Mouse (Mus musculus) testis, adult 2 months (tissue): ENCODE measurements around the gene Wdr34. TPM values are rescaled to one million over a fixed set of nuclear protein-coding genes. Genes with fewer than 3 reads are reported as not detected.

Experiments
- H3K27ac ChIP-seq: fragments of 200-500 bp; 2 replicates; pipeline ENCODE4 v1.5.1; 2012; ENCODE audit warnings: low read depth, low read length; ENCODE audit not compliant: control insufficient read depth, insufficient read depth
- H3K27me3 ChIP-seq: fragments of 200-500 bp; 2 replicates; pipeline ENCODE4 v1.6.1; 2012; ENCODE audit warnings: mild to moderate bottlenecking, low read length, moderate library complexity; ENCODE audit not compliant: control insufficient read depth, insufficient read depth
- H3K36me3 ChIP-seq: fragments of 200-500 bp; 2 replicates; pipeline ENCODE4 v1.6.1; 2012; ENCODE audit warnings: mild to moderate bottlenecking, low read length; ENCODE audit not compliant: control insufficient read depth, insufficient read depth
- H3K4me1 ChIP-seq: fragments of 200-500 bp; 2 replicates; pipeline ENCODE4 v1.6.1; 2012; ENCODE audit warnings: low read length; ENCODE audit not compliant: control insufficient read depth, insufficient read depth
- H3K4me3 ChIP-seq: fragments of 200-500 bp; 2 replicates; pipeline ENCODE4 v1.5.1; 2012; ENCODE audit warnings: low read depth, mild to moderate bottlenecking, low read length, moderate library complexity, mixed read lengths; ENCODE audit not compliant: control insufficient read depth
- CTCF ChIP-seq: fragments of 200-500 bp; IDR thresholded peaks from 2 replicates; pipeline ENCODE4 v1.5.1; 2012; ENCODE audit warnings: low read depth, mild to moderate bottlenecking, inconsistent platforms, low read length, moderate library complexity; ENCODE audit not compliant: control insufficient read depth, insufficient read depth, insufficient replicate concordance
- POLR2A ChIP-seq: fragments of 200-500 bp; IDR thresholded peaks from 2 replicates; pipeline ENCODE4 v1.6.1; 2012; ENCODE audit warnings: low read depth, mild to moderate bottlenecking, inconsistent platforms, low read length, moderate library complexity; ENCODE audit not compliant: control insufficient read depth
- polyA plus RNA-seq: library from polyadenylated mRNA; depleted of rRNA; stranded (reverse); fragments of >200 nt; gene quantifications from 2 replicates; pipeline ENCODE4 v1.2.3, GENCODE M21; 2012

Wdr34 gene
- polyA plus RNA-seq, 1 experiment, result 77.0 TPM

- Histone ChIP-seq H3K36me3 (no peaks in the 10 kb centered on the region), H3K27ac (no peak overlapping the region), H3K4me3 (no peak overlapping the region), H3K27me3 (no peaks in the 10 kb centered on the region), H3K4me1 (no peaks in the 10 kb centered on the region; the same call in none of the 2 replicates)
- TF ChIP-seq POLR2A (no peak), CTCF (no peak)
Observed at GRCm38 (mm10) chr2:30039687-30040086, 9.0 kb downstream of the Wdr34 start.

GRCm38 (mm10) chr2:30038370-30038769, 10.3 kb downstream of the Wdr34 start:
- H3K27ac ChIP-seq, result no peak overlapping the region
- H3K4me1 ChIP-seq, result no peaks in the 10 kb centered on the region; the same call in none of the 2 replicates
- TF ChIP-seq CTCF, result no peak
- TF ChIP-seq POLR2A, result no peak
- no peaks in the 10 kb centered on the region for H3K27me3 ChIP-seq
- no peaks in the 10 kb centered on the region; the same call in 1 of the 2 replicates for H3K36me3 ChIP-seq
- H3K4me3 ChIP-seq, result no peak overlapping the region

- no peaks in the 10 kb centered on the region for H3K27me3 ChIP-seq
- no peaks in the 10 kb centered on the region; the same call in none of the 2 replicates for H3K4me1 ChIP-seq
- no peak overlapping the region for H3K4me3 ChIP-seq
- TF ChIP-seq CTCF (no peak), POLR2A (no peak)
- no peak overlapping the region for H3K27ac ChIP-seq
- H3K36me3 ChIP-seq, result no peaks in the 10 kb centered on the region; the same call in 1 of the 2 replicates
Observed at GRCm38 (mm10) chr2:30037762-30038161, 10.9 kb downstream of the Wdr34 start.

GRCm38 (mm10) chr2:30032957-30033356, 15.7 kb downstream of the Wdr34 start:
- Histone ChIP-seq H3K4me3 (no peak overlapping the region), H3K36me3 (no peaks in the 10 kb centered on the region; the same call in 1 of the 2 replicates), H3K4me1 (no peaks in the 10 kb centered on the region), H3K27ac (no peak overlapping the region), H3K27me3 (no peaks in the 10 kb centered on the region)
- no peak for TF ChIP-seq POLR2A
- no peak for TF ChIP-seq CTCF

GRCm38 (mm10) chr2:30032244-30032846, 16.3 kb downstream of the Wdr34 start:
- Histone ChIP-seq H3K4me1 (no peaks in the 10 kb centered on the region), H3K27ac (no peak overlapping the region), H3K36me3 (no peaks in the 10 kb centered on the region; the same call in 1 of the 2 replicates), H3K27me3 (no peaks in the 10 kb centered on the region), H3K4me3 (no peak overlapping the region)
- TF ChIP-seq CTCF, result no peak
- TF ChIP-seq POLR2A, result no peak

GRCm38 (mm10) chr2:30026997-30027396, 21.7 kb downstream of the Wdr34 start:
- Histone ChIP-seq H3K27ac (no peak overlapping the region), H3K27me3 (no peaks in the 10 kb centered on the region), H3K4me3 (no peak overlapping the region), H3K4me1 (no peaks in the 10 kb centered on the region), H3K36me3 (peaks cover 10% of the 10 kb centered on the region)
- TF ChIP-seq POLR2A (no peak), CTCF (no peak)

GRCm38 (mm10) chr2:30025454-30025853, 23.2 kb downstream of the Wdr34 start:
- Histone ChIP-seq H3K27me3 (no peaks in the 10 kb centered on the region), H3K4me1 (no peaks in the 10 kb centered on the region), H3K27ac (no peak overlapping the region), H3K36me3 (peaks cover 14% of the 10 kb centered on the region), H3K4me3 (no peak overlapping the region)
- TF ChIP-seq CTCF (no peak), POLR2A (no peak)
